Mouse (Mus musculus) E14TG2a.4 (cell line): Measurements from ENCODE around the gene Plscr1.

Source experiments
- CTCF ChIP-seq: conservative IDR thresholded peaks from 2 replicates; pipeline ENCODE4 v1.5.1; 2014; ENCODE audit warnings: low read length
- NANOG ChIP-seq: IDR thresholded peaks from 2 replicates; pipeline ENCODE4 v1.6.1; 2014; ENCODE audit warnings: borderline replicate concordance, low read length, mixed read lengths
- POU5F1 ChIP-seq: IDR thresholded peaks from 2 replicates; pipeline ENCODE4 v1.6.1; 2014; ENCODE audit warnings: low read length, borderline replicate concordance

GRCm38 (mm10) chr9:92316791-92317190 is 67.2 kb downstream of the Plscr1 start:
- TF ChIP-seq CTCF (no peak), NANOG (no peak), POU5F1 (no peak)
